Mouse (Mus musculus): Measurements from ENCODE around the gene Klhl35. TPM values are rescaled to one million over a fixed set of nuclear protein-coding genes. Genes with fewer than 3 reads are reported as not detected.

Klhl35 gene
- polyA plus RNA-seq (2011; ENCODE audit: insufficient read length, low read depth, missing spikeins): not detected in 2 replicates

GRCm38 (mm10) chr7:99465811-99466210, at the start of gene Klhl35:
Klhl35 (plus strand) TSS chr7:99466004.
- TF ChIP-seq POLR2A (IDR thresholded peaks at IDR 0.05; ENCODE audit: low read depth, low read length): no peak
- no peak for TF ChIP-seq CTCF (IDR thresholded peaks at IDR 0.05; ENCODE audit: borderline replicate concordance, insufficient read depth, low read length)
- Histone ChIP-seq H3K27ac (ENCODE audit: insufficient read depth, low read length) (no peak within 1 kb of the TSS), H3K4me3 (ENCODE audit: insufficient read depth, low read length) (no peak within 1 kb of the TSS), H3K4me1 (ENCODE audit: control insufficient read depth, insufficient read depth, low read length) (no peaks in the 10 kb centered on the region)

- Histone ChIP-seq H3K4me1 (ENCODE audit: control insufficient read depth, insufficient read depth, low read length) (no peaks in the 10 kb centered on the region), H3K4me3 (ENCODE audit: insufficient read depth, low read length) (no peak overlapping the region), H3K27ac (ENCODE audit: insufficient read depth, low read length) (no peak overlapping the region)
- TF ChIP-seq POLR2A (IDR thresholded peaks at IDR 0.05; ENCODE audit: low read depth, low read length): no peak
- TF ChIP-seq CTCF (IDR thresholded peaks at IDR 0.05; ENCODE audit: borderline replicate concordance, insufficient read depth, low read length): no peak
These were observed 46.5 kb upstream of the Klhl35 start for GRCm38 (mm10) chr7:99419311-99419710.

- 0 out of 2 replicates have a peak, but pooled peaks cover 3% of the 10 kb centered on the region for H3K4me1 ChIP-seq (ENCODE audit: control insufficient read depth, insufficient read depth, low read length)
- no peak overlapping the region for H3K27ac ChIP-seq (ENCODE audit: insufficient read depth, low read length)
- TF ChIP-seq CTCF (IDR thresholded peaks at IDR 0.05; ENCODE audit: borderline replicate concordance, insufficient read depth, low read length) (no peak), POLR2A (IDR thresholded peaks at IDR 0.05; ENCODE audit: low read depth, low read length) (no peak)
- no peak overlapping the region for H3K4me3 ChIP-seq (ENCODE audit: insufficient read depth, low read length)
These were observed 44.8 kb upstream of the Klhl35 start for GRCm38 (mm10) chr7:99421006-99421405.

GRCm38 (mm10) chr7:99424538-99425155, 41.2 kb upstream of the Klhl35 start:
- TF ChIP-seq POLR2A (IDR thresholded peaks at IDR 0.05; ENCODE audit: low read depth, low read length) (no peak), CTCF (IDR thresholded peaks at IDR 0.05; ENCODE audit: borderline replicate concordance, insufficient read depth, low read length) (no peak)
- Histone ChIP-seq H3K4me1 (ENCODE audit: control insufficient read depth, insufficient read depth, low read length) (peaks cover 9% of the 10 kb centered on the region), H3K4me3 (ENCODE audit: insufficient read depth, low read length) (no peak overlapping the region), H3K27ac (ENCODE audit: insufficient read depth, low read length) (no peak overlapping the region)

GRCm38 (mm10) chr7:99425706-99426105, 40.1 kb upstream of the Klhl35 start:
- Histone ChIP-seq H3K27ac (ENCODE audit: insufficient read depth, low read length) (no peak overlapping the region), H3K4me3 (ENCODE audit: insufficient read depth, low read length) (no peak overlapping the region), H3K4me1 (ENCODE audit: control insufficient read depth, insufficient read depth, low read length) (peaks cover 9% of the 10 kb centered on the region)
- TF ChIP-seq CTCF (IDR thresholded peaks at IDR 0.05; ENCODE audit: borderline replicate concordance, insufficient read depth, low read length) (no peak), POLR2A (IDR thresholded peaks at IDR 0.05; ENCODE audit: low read depth, low read length) (no peak)

GRCm38 (mm10) chr7:99427031-99427430, 38.8 kb upstream of the Klhl35 start:
- peaks cover 9% of the 10 kb centered on the region for H3K4me1 ChIP-seq (ENCODE audit: control insufficient read depth, insufficient read depth, low read length)
- TF ChIP-seq POLR2A (IDR thresholded peaks at IDR 0.05; ENCODE audit: low read depth, low read length) (no peak), CTCF (IDR thresholded peaks at IDR 0.05; ENCODE audit: borderline replicate concordance, insufficient read depth, low read length) (no peak)
- no peak overlapping the region for H3K4me3 ChIP-seq (ENCODE audit: insufficient read depth, low read length)
- H3K27ac ChIP-seq (ENCODE audit: insufficient read depth, low read length): no peak overlapping the region

- no peak for TF ChIP-seq CTCF (IDR thresholded peaks at IDR 0.05; ENCODE audit: borderline replicate concordance, insufficient read depth, low read length)
- no peak for TF ChIP-seq POLR2A (IDR thresholded peaks at IDR 0.05; ENCODE audit: low read depth, low read length)
- Histone ChIP-seq H3K27ac (ENCODE audit: insufficient read depth, low read length) (no peak overlapping the region), H3K4me1 (ENCODE audit: control insufficient read depth, insufficient read depth, low read length) (peaks cover 9% of the 10 kb centered on the region), H3K4me3 (ENCODE audit: insufficient read depth, low read length) (no peak overlapping the region)
These were observed 37.8 kb upstream of the Klhl35 start for GRCm38 (mm10) chr7:99427987-99428386.

GRCm38 (mm10) chr7:99428836-99429235, 37.0 kb upstream of the Klhl35 start:
- H3K4me1 ChIP-seq (ENCODE audit: control insufficient read depth, insufficient read depth, low read length): peaks cover 9% of the 10 kb centered on the region
- TF ChIP-seq CTCF (IDR thresholded peaks at IDR 0.05; ENCODE audit: borderline replicate concordance, insufficient read depth, low read length): no peak
- no peak for TF ChIP-seq POLR2A (IDR thresholded peaks at IDR 0.05; ENCODE audit: low read depth, low read length)
- no peak overlapping the region for H3K27ac ChIP-seq (ENCODE audit: insufficient read depth, low read length)
- no peak overlapping the region for H3K4me3 ChIP-seq (ENCODE audit: insufficient read depth, low read length)

- H3K4me3 ChIP-seq (ENCODE audit: insufficient read depth, low read length): no peak overlapping the region
- no peak overlapping the region for H3K27ac ChIP-seq (ENCODE audit: insufficient read depth, low read length)
- H3K4me1 ChIP-seq (ENCODE audit: control insufficient read depth, insufficient read depth, low read length): peaks cover 9% of the 10 kb centered on the region
- TF ChIP-seq CTCF (IDR thresholded peaks at IDR 0.05; ENCODE audit: borderline replicate concordance, insufficient read depth, low read length): no peak
- no peak for TF ChIP-seq POLR2A (IDR thresholded peaks at IDR 0.05; ENCODE audit: low read depth, low read length)
These were observed 36.0 kb upstream of the Klhl35 start for GRCm38 (mm10) chr7:99429786-99430185.

- no peak overlapping the region for H3K4me3 ChIP-seq (ENCODE audit: insufficient read depth, low read length)
- peaks cover 9% of the 10 kb centered on the region for H3K4me1 ChIP-seq (ENCODE audit: control insufficient read depth, insufficient read depth, low read length)
These were observed 35.6 kb upstream of the Klhl35 start for GRCm38 (mm10) chr7:99430246-99430645.

More at GRCm38 (mm10) chr7:99430246-99430645, 35.6 kb upstream of the Klhl35 start:
- TF ChIP-seq POLR2A (IDR thresholded peaks at IDR 0.05; ENCODE audit: low read depth, low read length) (no peak), CTCF (IDR thresholded peaks at IDR 0.05; ENCODE audit: borderline replicate concordance, insufficient read depth, low read length) (no peak)
- H3K27ac ChIP-seq (ENCODE audit: insufficient read depth, low read length): no peak overlapping the region
